Mouse (Mus musculus): ENCODE measurements at regions not wholly inside any gene's neighbourhood (a gene's known extent, or its start where the extent isn't known, plus 50 kb on each side); places are given as distances from the start of the nearest gene placed in this dataset.

DNA sequence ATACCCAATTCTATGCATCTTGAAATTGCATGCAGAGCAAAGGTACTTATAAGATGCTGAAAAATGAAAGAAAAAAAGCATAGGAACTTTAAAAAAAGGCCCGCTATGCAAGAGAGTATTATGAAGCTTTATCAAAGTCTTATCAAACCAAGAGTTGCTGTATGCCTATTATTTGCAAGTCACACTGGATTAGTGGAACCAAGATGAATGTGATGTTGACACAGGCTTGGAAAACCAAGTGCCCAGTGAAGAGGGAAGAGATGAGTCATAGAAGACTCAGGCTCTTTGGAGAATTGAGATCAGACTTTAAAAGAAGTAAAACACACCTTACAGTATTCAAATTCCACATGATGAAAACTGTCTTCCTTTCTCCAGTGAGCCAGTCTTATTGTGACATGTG is 350.0 kb upstream of the Rgmb start:
- no peak overlapping the region for H3K4me3 ChIP-seq (ENCODE audit: low read depth, low read length)
- no peaks in the 10 kb centered on the region for H3K4me1 ChIP-seq (replicated peaks; ENCODE audit: control insufficient read depth, insufficient read depth, low read length)
- H3K27me3 ChIP-seq (replicated peaks; ENCODE audit: control insufficient read depth, insufficient read depth, low read length), result no peaks in the 10 kb centered on the region
- TF ChIP-seq CTCF (IDR thresholded peaks at IDR 0.05; ENCODE audit: low read depth), result no peak
- H3K9me3 ChIP-seq (ENCODE audit: control insufficient read depth), result no peaks in the 10 kb centered on the region
- no peaks in the 10 kb centered on the region for H3K36me3 ChIP-seq (ENCODE audit: control insufficient read depth, insufficient read depth)
- ATAC-seq, result no peak
- H3K27ac ChIP-seq (ENCODE audit: low read depth, low read length), result no peak overlapping the region
- H3K9ac ChIP-seq (ENCODE audit: low read depth, low read length), result no peak overlapping the region
- H3K4me2 ChIP-seq (replicated peaks; ENCODE audit: low read depth), result no peak overlapping the region
- 97% methylated on average over 1 of the region's 1 CpGs for WGBS

- 55% methylated on average over 2 of the region's 2 CpGs for WGBS
- no peak overlapping the region for H3K27ac ChIP-seq (ENCODE audit: low read depth, low read length)
- ATAC-seq, result no peak
- H3K9me3 ChIP-seq (ENCODE audit: control insufficient read depth), result no peaks in the 10 kb centered on the region
- H3K9ac ChIP-seq (ENCODE audit: low read depth, low read length), result no peak overlapping the region
- H3K4me3 ChIP-seq (ENCODE audit: low read depth, low read length), result no peak overlapping the region
- no peaks in the 10 kb centered on the region for H3K27me3 ChIP-seq (replicated peaks; ENCODE audit: control insufficient read depth, insufficient read depth, low read length)
- H3K36me3 ChIP-seq (ENCODE audit: control insufficient read depth, insufficient read depth), result no peaks in the 10 kb centered on the region
- TF ChIP-seq CTCF (IDR thresholded peaks at IDR 0.05; ENCODE audit: low read depth), result no peak
- H3K4me1 ChIP-seq (replicated peaks; ENCODE audit: control insufficient read depth, insufficient read depth, low read length), result no peaks in the 10 kb centered on the region
- no peak overlapping the region for H3K4me2 ChIP-seq (replicated peaks; ENCODE audit: low read depth)
Observed at GRCm38 (mm10) chr17:16178102-16178501, 347.3 kb upstream of the Rgmb start.

DNA sequence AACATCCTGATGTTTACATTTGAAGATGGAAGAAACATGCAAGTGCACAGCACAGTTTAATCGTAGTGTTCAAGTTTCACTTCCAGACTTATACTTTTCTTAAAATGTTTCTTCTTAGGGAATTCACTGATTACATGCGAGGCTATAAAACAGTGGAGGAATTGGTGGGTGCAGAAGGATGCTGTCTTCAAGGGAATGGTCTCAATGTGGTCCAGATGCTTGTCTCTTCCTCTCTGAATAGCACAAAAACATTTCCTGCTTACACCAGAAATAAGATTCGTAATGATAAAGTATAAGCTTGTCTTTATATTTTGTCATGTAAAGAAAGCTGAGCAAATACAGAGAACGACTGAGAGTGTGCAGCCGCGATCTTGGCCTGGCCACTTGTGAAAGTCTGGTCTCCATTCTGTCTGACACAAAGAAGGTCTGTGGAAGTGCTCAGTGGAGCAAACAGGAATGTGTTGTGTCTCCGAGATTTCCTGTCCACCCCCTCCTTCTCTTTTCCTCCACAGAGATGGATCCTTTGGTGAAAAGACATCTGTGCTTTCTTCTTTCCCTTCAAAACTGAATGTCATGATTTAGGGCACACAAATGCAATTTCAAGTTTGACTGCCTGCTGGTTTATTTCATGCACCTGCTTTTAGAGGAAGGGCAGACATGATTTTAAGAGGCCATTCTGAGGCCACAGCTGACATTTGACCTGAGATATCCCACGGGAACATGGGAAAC is 346.1 kb upstream of the Rgmb start:
- TF ChIP-seq CTCF (IDR thresholded peaks at IDR 0.05; ENCODE audit: low read depth), result no peak
- no peaks in the 10 kb centered on the region for H3K36me3 ChIP-seq (ENCODE audit: control insufficient read depth, insufficient read depth)
- H3K27ac ChIP-seq (ENCODE audit: low read depth, low read length), result no peak overlapping the region
- no peak for ATAC-seq
- H3K9me3 ChIP-seq (ENCODE audit: control insufficient read depth), result no peaks in the 10 kb centered on the region
- H3K4me3 ChIP-seq (ENCODE audit: low read depth, low read length), result no peak overlapping the region
- H3K4me2 ChIP-seq (replicated peaks; ENCODE audit: low read depth), result no peak overlapping the region
- no peaks in the 10 kb centered on the region for H3K4me1 ChIP-seq (replicated peaks; ENCODE audit: control insufficient read depth, insufficient read depth, low read length)
- WGBS, result 45% methylated on average over 8 of the region's 8 CpGs
- H3K9ac ChIP-seq (ENCODE audit: low read depth, low read length), result no peak overlapping the region
- H3K27me3 ChIP-seq (replicated peaks; ENCODE audit: control insufficient read depth, insufficient read depth, low read length), result no peaks in the 10 kb centered on the region

DNA sequence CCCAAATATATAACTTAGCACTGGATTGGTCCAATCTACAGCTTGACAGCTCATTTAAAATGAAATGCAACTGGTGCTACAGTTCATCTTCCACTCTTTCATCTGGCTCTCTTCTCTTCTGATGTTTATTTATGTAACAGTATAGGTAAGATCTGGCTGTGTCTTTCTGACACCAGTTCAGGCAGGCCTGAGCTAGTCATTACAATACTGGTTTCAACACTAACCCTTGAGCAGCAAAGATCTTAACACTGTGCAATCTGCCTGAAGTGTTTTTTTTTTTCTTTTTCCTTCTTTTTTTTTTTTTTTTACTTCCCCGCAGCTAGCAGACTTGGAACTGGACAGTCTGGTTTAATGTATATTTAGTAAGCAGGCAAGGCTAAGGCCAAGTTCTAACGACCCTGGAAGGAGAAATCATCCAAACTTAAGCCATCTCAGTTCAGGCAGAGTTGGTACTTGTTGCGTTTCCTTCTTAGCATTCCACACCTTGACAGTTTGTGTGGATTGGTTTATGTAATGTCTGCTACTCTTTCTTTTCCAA is 342.8 kb upstream of the Rgmb start:
- H3K27ac ChIP-seq (ENCODE audit: low read depth, low read length), result no peak overlapping the region
- no peaks in the 10 kb centered on the region for H3K4me1 ChIP-seq (replicated peaks; ENCODE audit: control insufficient read depth, insufficient read depth, low read length)
- no peak for ATAC-seq
- 43% methylated on average over 3 of the region's 3 CpGs for WGBS
- no peak overlapping the region for H3K4me2 ChIP-seq (replicated peaks; ENCODE audit: low read depth)
- H3K4me3 ChIP-seq (ENCODE audit: low read depth, low read length), result no peak overlapping the region
- H3K36me3 ChIP-seq (ENCODE audit: control insufficient read depth, insufficient read depth), result no peaks in the 10 kb centered on the region
- no peak for TF ChIP-seq CTCF (IDR thresholded peaks at IDR 0.05; ENCODE audit: low read depth)
- H3K27me3 ChIP-seq (replicated peaks; ENCODE audit: control insufficient read depth, insufficient read depth, low read length), result no peaks in the 10 kb centered on the region
- no peak overlapping the region for H3K9ac ChIP-seq (ENCODE audit: low read depth, low read length)
- H3K9me3 ChIP-seq (ENCODE audit: control insufficient read depth), result no peaks in the 10 kb centered on the region

GRCm38 (mm10) chr17:16166731-16167130 is 335.9 kb upstream of the Rgmb start:
- H3K27me3 ChIP-seq (replicated peaks; ENCODE audit: control insufficient read depth, insufficient read depth, low read length), result no peaks in the 10 kb centered on the region

DNA sequence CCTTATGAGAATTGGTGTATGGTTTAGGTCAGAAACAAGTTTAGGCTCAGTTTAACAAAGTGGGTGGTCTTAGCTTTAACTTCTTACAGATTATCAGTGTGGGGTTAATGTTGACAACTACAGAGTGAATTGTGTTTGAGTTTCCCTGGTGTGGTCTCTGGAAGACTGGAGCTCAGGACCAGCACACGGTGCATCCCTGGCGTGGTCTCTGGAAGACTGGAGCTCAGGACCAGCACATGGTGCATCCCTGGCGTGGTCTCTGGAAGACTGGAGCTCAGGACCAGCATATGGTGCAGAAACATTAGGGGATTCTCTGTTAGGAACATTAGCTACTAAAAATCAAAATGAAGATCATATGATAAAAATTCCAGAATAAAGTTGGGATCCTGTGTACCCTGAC is 327.3 kb upstream of the Rgmb start:
- Histone ChIP-seq H3K27ac (ENCODE audit: low read depth, low read length) (no peak overlapping the region), H3K4me3 (ENCODE audit: low read depth, low read length) (no peak overlapping the region), H3K27me3 (replicated peaks; ENCODE audit: control insufficient read depth, insufficient read depth, low read length) (no peaks in the 10 kb centered on the region), H3K9me3 (ENCODE audit: control insufficient read depth) (no peaks in the 10 kb centered on the region), H3K9ac (ENCODE audit: low read depth, low read length) (no peak overlapping the region), H3K36me3 (ENCODE audit: control insufficient read depth, insufficient read depth) (no peaks in the 10 kb centered on the region), H3K4me2 (replicated peaks; ENCODE audit: low read depth) (no peak overlapping the region), H3K4me1 (replicated peaks; ENCODE audit: control insufficient read depth, insufficient read depth, low read length) (no peaks in the 10 kb centered on the region)
- no peak for ATAC-seq
- WGBS, result 64% methylated on average over 3 of the region's 3 CpGs
- no peak for TF ChIP-seq CTCF (IDR thresholded peaks at IDR 0.05; ENCODE audit: low read depth)

More at GRCm38 (mm10) chr17:16166731-16167130, 335.9 kb upstream of the Rgmb start:
- no peak overlapping the region for H3K9ac ChIP-seq (ENCODE audit: low read depth, low read length)
- WGBS, result 67% methylated on average over 2 of the region's 2 CpGs
- H3K27ac ChIP-seq (ENCODE audit: low read depth, low read length), result no peak overlapping the region
- no peaks in the 10 kb centered on the region for H3K36me3 ChIP-seq (ENCODE audit: control insufficient read depth, insufficient read depth)
- H3K4me1 ChIP-seq (replicated peaks; ENCODE audit: control insufficient read depth, insufficient read depth, low read length), result no peaks in the 10 kb centered on the region
- no peak for TF ChIP-seq CTCF (IDR thresholded peaks at IDR 0.05; ENCODE audit: low read depth)
- H3K4me2 ChIP-seq (replicated peaks; ENCODE audit: low read depth), result no peak overlapping the region
- no peaks in the 10 kb centered on the region for H3K9me3 ChIP-seq (ENCODE audit: control insufficient read depth)
- ATAC-seq, result no peak
- H3K4me3 ChIP-seq (ENCODE audit: low read depth, low read length), result no peak overlapping the region
